Mouse (Mus musculus) bone marrow macrophage, adult 2 months (primary cell): ENCODE data around the gene Cyp2d40. TPM values are rescaled to one million over a fixed set of nuclear protein-coding genes. Genes with fewer than 3 reads are reported as not detected.
"Not testable (repeated sequence)": the region's sequence is repeated elsewhere in the genome, so short reads cannot be mapped to it uniquely, and the experiment has no call there.

Source experiments
- H3K27ac ChIP-seq: 2 replicates; pipeline ENCODE4 v1.5.1; 2012; ENCODE audit warnings: low read depth, low read length; ENCODE audit not compliant: insufficient read depth
- H3K4me1 ChIP-seq: 2 replicates; pipeline ENCODE4 v1.6.1; 2012; ENCODE audit warnings: low read length; ENCODE audit not compliant: control insufficient read depth, insufficient read depth
- H3K4me3 ChIP-seq: 2 replicates; pipeline ENCODE4 v1.5.1; 2012; ENCODE audit warnings: mild to moderate bottlenecking, low read length, moderate library complexity; ENCODE audit not compliant: insufficient read depth
- CTCF ChIP-seq: IDR thresholded peaks from 2 replicates; pipeline ENCODE4 v1.5.1; 2012; ENCODE audit warnings: low read depth, mild to moderate bottlenecking, low read length, moderate library complexity
- POLR2A ChIP-seq: IDR thresholded peaks from 2 replicates; pipeline ENCODE4 v1.6.1; 2012; ENCODE audit warnings: mild to moderate bottlenecking, low read depth, low read length, borderline replicate concordance
- polyA plus RNA-seq: library from polyadenylated mRNA; stranded (reverse); fragments of >200 nt; gene quantifications from 2 replicates; pipeline ENCODE4 v1.2.4, GENCODE M21; 2012; ENCODE audit not compliant: missing spikeins, insufficient read depth, insufficient read length

The Cyp2d40 gene
- polyA plus RNA-seq, 1 experiment, result not detected

- TF ChIP-seq CTCF (no peak), POLR2A (no peak)
Measured at GRCm38 (mm10) chr15:82792566-82792965, 28.6 kb upstream of the Cyp2d40 start.

GRCm38 (mm10) chr15:82784581-82784980, 20.6 kb upstream of the Cyp2d40 start:
- no peak overlapping the region for H3K27ac ChIP-seq
- TF ChIP-seq POLR2A (no peak), CTCF (no peak)
- no peak overlapping the region for H3K4me3 ChIP-seq
- no peaks in the 10 kb centered on the region for H3K4me1 ChIP-seq

More at GRCm38 (mm10) chr15:82792566-82792965, 28.6 kb upstream of the Cyp2d40 start:
- Histone ChIP-seq H3K4me3 (no peak overlapping the region), H3K4me1 (no peaks in the 10 kb centered on the region), H3K27ac (no peak overlapping the region)

GRCm38 (mm10) chr15:82783800-82784199, 19.8 kb upstream of the Cyp2d40 start:
- H3K4me3 ChIP-seq, result no peak overlapping the region
- TF ChIP-seq POLR2A (no peak), CTCF (no peak)
- H3K27ac ChIP-seq, result no peak overlapping the region

GRCm38 (mm10) chr15:82777856-82778255, 13.9 kb upstream of the Cyp2d40 start:
- H3K4me1 ChIP-seq, H3K4me3 ChIP-seq, H3K27ac ChIP-seq: not testable (repeated sequence)

More at GRCm38 (mm10) chr15:82783800-82784199, 19.8 kb upstream of the Cyp2d40 start:
- no peaks in the 10 kb centered on the region for H3K4me1 ChIP-seq

GRCm38 (mm10) chr15:82765943-82766342, 2.0 kb upstream of the Cyp2d40 start:
- Histone ChIP-seq H3K4me1 (no peaks in the 10 kb centered on the region), H3K27ac (no peak overlapping the region), H3K4me3 (no peak overlapping the region)
- TF ChIP-seq CTCF (no peak), POLR2A (no peak)

GRCm38 (mm10) chr15:82764881-82765280, 898 bp upstream of the Cyp2d40 start:
- no peaks in the 10 kb centered on the region for H3K4me1 ChIP-seq
- TF ChIP-seq POLR2A (no peak), CTCF (no peak)
- H3K4me3 ChIP-seq, result no peak overlapping the region
- H3K27ac ChIP-seq, result no peak overlapping the region

GRCm38 (mm10) chr15:82748141-82748540, 15.8 kb downstream of the Cyp2d40 start:
- H3K27ac ChIP-seq, result no peak overlapping the region
- H3K4me3 ChIP-seq, result no peak overlapping the region
- TF ChIP-seq CTCF (no peak), POLR2A (no peak)
- no peaks in the 10 kb centered on the region for H3K4me1 ChIP-seq

- Histone ChIP-seq H3K4me1 (no peaks in the 10 kb centered on the region), H3K27ac (no peak overlapping the region), H3K4me3 (no peak overlapping the region)
- TF ChIP-seq POLR2A (no peak), CTCF (no peak)
Measured at GRCm38 (mm10) chr15:82747516-82747915, 16.5 kb downstream of the Cyp2d40 start.

GRCm38 (mm10) chr15:82733331-82733925, 30.6 kb downstream of the Cyp2d40 start:
- H3K4me3 ChIP-seq, H3K4me1 ChIP-seq, H3K27ac ChIP-seq: not testable (repeated sequence)

Other genes starting within 250 kb of the Cyp2d40 start
- gene Cyp2d12, start 209.1 kb downstream of the Cyp2d40 start, polyA plus RNA-seq, result not detected in 2 replicates
- not detected in 2 replicates for gene Cyp2d34, start 143.2 kb downstream of the Cyp2d40 start, polyA plus RNA-seq
- not detected in 2 replicates for gene Cyp2d26, start 30.1 kb upstream of the Cyp2d40 start, polyA plus RNA-seq
- 20.1 and 21.4 TPM in 2 replicates for gene Tcf20, start 223.7 kb upstream of the Cyp2d40 start, polyA plus RNA-seq